Mouse (Mus musculus) right cerebral cortex, postnatal 36 days (tissue): ENCODE measurements around the gene Ube2o.

Experiments
- DNase-seq, 2 experiments: peaks; one replicate each; pipeline ENCODE4 v3.0.0; 2022; ENCODE audit warnings: low spot score in 2 of 2, mixed read lengths in 1 of 2

The Ube2o gene

DNA sequence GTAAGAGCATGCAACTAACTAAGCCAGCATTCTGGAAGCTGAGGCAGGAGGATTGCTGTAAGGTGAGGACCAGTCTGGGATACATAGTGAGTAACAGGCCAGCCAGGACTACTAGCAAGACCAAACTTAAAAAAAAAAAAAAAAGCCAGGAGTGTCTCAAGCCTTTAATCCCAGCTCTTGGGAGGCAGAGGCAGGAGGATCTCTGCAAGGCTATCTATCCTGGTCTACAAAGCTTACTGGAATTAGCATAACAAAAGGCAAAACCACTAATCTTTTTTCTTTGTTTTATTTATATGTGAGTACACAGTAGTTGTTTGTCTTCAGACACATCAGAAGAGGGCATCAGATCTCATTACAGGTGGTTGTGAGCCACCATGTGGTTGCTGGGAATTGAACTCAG is 93.0 kb downstream of the Ube2o start:
- no peak for DNase-seq
